Mouse (Mus musculus): Measurements from ENCODE around the gene Exd2.

Exd2 gene

DNA sequence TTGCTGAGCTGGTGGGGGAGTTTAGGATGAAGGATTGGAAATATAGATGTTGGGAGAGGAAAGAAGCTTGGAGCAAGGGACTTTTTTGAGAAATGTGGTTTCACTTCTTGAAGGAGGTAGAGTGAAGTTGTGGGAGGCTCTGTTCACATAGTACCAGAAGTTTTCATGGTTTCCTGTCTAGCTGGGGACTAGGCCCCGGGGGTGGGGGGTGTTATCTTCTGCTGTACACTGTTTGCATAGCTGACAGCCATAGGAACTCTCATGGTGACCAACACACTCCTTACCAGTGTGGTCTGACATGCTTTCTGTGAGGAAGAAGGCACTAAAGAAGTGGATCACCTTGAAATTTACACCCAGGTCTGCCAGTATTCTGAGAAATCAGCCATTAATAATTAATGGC, 32.8 kb downstream of the Exd2 start:
- DNase-seq (ENCODE audit: low spot score in 2 of 2): no peak

DNA sequence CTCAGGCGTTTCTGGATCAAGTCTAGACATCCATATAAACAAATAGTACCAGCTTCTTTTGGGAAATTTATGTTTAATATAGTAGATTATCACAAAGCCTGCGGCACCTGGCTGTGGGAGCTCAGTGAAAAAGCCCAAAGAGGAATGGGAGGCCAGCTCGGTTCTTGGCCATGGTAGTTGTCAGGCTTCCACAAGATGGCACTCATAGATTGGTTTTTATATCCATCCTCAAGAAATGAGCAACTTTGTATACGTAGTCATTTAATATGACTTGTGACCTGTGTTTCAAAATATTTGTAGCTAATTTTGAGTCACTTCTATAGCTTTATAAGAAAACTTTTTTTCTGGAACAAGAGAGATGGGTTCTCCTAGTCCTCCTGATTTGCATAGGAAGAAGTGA, 35.5 kb downstream of the Exd2 start:
- DNase-seq (ENCODE audit: low spot score in 2 of 2): no peak

GRCm38 (mm10) chr12:80500506-80500905, 37.6 kb downstream of the Exd2 start:
- DNase-seq (ENCODE audit: low spot score in 2 of 2): no peak

GRCm38 (mm10) chr12:80504718-80505117, 41.8 kb downstream of the Exd2 start:
- no peak for DNase-seq (ENCODE audit: low spot score in 2 of 2)

- DNase-seq (ENCODE audit: low spot score in 2 of 2): no peak
Observed at GRCm38 (mm10) chr12:80507041-80507745, 44.3 kb downstream of the Exd2 start.

DNA sequence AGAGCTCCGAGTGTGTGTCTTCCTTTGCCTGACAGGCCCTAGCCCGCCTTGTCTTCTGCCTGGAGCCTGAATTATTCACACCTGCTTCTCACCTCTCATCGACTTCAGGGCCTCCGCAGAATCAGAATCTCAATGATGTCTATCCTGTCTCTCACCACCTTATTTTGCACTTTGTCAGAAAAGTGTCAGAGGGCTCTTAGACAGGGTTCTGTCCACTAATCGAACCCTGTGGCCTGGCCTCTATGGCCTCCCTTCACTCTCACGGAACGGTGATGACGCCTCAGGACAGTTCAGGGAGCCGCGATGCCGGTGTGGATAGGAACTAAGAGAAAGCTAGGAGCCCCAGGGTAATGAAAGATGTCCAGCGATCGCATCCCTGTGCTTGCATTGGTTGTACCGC, 55.1 kb downstream of the Exd2 start, which contains the start of gene Galnt16:
Gene Galnt16 (plus strand): TSS at position 301 of the 400 bp plus-strand sequence.
- no peak for DNase-seq (ENCODE audit: low spot score in 2 of 2)

DNA sequence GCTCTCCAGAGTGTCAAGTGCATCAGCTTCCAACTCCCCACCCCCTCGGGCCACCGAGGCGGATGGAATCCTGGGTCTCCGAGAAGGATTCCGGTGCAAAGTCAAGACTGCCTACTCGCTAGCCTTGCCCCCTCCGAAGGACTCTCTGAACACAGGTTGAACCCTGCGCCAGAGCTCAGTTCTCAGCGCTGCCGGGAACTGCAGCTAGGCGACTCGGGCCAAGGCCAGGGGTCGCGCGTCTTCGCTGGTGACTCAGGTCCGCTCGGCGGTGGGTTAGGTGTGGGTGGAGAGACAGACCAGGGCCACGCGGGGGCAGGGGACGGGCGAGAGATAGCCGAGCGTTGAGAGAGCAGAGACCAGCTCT, 55.5 kb downstream of the Exd2 start:
- no peak for DNase-seq (ENCODE audit: low spot score in 2 of 2)

DNA sequence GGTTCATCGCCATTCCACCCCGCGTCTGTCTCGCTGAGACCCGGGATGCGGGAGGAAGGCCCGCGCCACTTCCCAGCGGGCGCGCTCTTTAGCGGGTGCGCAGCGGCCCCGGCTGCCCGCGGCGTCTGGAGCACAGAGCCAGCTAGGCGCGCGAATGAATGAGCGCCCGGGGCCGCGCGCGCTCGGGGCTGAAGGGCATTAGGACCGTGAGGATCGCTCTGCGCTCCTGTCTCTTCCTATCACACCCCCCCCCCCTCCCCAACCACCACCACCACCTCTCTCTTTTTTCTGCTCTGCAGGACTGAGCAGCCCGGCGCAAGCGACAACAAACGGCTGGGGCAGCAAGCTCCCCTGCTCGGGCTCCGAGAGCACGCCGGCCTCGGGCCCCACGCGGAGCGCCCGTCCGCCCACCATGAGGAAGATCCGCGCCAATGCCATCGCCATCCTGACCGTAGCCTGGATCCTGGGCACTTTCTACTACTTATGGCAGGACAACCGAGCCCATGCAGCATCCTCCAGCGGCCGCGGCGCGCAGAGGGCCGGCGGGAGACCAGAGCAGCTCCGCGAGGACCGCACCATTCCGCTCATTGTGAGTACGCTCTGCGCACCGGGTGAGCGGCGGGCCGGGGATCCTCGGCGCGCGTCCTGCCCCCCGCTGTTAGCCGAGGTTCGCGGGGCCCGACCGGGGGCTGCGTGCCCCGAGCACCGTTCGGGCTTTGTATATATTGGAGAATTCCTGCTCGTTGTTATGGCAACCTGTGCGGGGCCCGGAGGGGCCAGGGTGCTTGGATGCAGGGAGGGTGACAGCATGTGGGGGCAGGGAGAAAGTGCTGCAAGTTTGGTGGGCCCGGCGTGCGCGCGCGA, 56.1 kb downstream of the Exd2 start:
- no peak for DNase-seq (ENCODE audit: low spot score in 2 of 2)

GRCm38 (mm10) chr12:80519621-80520332, 56.9 kb downstream of the Exd2 start:
- no peak for DNase-seq (ENCODE audit: low spot score in 2 of 2)

- no peak for DNase-seq (ENCODE audit: low spot score in 2 of 2)
Observed at GRCm38 (mm10) chr12:80522006-80522405, 59.1 kb downstream of the Exd2 start.

DNA sequence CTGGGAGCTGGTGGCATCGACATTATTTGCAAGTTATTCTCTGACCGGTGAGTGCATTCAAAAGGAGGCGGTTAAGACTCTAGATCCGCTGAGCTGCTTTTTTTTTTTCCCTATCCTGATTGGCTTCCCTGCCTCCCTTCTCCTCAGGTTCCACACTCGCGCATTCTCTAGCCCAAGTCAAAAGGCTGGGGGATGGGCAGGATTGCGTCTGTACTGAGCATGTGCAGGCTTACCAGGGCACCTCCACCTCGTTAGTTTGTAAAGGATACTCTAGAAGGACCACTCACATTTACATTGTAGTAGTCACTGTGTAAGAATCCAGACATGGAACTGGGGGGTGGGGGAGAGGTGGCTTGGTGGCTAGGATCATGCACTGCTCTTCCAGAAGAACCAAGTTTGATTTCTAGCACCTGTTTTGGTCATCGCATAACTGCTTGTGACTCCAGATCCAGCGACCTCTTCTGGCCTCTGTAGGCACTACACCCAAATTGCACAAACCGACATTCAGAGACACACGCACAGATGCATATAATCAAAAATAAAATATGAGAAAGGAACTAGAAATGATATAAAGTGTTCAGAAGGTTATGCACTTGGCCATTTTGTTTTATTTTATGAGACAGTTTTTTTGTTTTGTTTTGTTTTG, 61.5 kb downstream of the Exd2 start:
- no peak for DNase-seq (ENCODE audit: low spot score in 2 of 2)

DNA sequence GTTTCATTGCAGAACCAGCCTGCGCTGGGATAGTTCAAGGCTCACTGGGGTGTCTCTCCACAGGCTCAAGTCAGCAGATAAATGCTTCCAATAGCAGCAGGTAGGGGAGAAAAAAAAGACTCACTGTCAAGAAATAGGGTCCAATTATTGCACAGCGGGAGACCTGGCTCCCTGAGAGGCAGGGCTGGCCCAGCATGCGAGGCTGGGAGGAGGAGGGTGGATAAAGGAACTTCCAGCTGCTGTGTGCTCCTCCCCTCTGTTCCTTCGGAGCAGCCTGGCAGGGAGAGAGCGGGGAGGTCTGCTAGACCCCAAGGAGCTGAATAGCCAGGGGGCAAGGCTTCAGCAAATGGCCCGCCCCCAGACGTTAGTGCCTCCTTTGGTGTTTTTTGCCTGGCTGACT, 62.6 kb downstream of the Exd2 start:
- no peak for DNase-seq (ENCODE audit: low spot score in 2 of 2)

DNA sequence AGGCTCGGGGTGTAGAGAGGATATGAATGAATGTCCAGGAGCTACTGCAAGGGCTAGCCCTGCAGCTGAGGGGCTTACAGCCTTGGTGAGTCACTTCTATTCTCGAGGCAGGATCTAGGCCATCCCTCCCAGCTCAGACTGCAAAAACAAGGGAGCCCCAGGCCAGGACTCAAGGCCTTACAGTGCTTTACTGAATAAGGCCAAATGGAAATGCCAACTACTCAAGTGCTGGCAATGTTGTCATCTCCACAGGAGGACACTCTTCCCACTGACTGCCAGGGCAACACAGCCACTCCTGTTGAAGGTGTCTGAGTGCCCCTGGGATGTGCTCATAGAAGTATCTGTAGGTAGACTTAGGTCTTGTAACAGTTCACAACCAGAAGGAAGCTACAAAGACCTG, 63.6 kb downstream of the Exd2 start:
- no peak for DNase-seq (ENCODE audit: low spot score in 2 of 2)

GRCm38 (mm10) chr12:80527727-80528389, 65.0 kb downstream of the Exd2 start:
- DNase-seq (ENCODE audit: low spot score in 2 of 2): no peak

- no peak for DNase-seq (ENCODE audit: low spot score in 2 of 2)
Observed at GRCm38 (mm10) chr12:80530052-80530451, 67.2 kb downstream of the Exd2 start.

GRCm38 (mm10) chr12:80530630-80531029, 67.7 kb downstream of the Exd2 start:
- no peak for DNase-seq (ENCODE audit: low spot score in 2 of 2)

GRCm38 (mm10) chr12:80531585-80531984, 68.7 kb downstream of the Exd2 start:
- DNase-seq (ENCODE audit: low spot score in 2 of 2): no peak

DNA sequence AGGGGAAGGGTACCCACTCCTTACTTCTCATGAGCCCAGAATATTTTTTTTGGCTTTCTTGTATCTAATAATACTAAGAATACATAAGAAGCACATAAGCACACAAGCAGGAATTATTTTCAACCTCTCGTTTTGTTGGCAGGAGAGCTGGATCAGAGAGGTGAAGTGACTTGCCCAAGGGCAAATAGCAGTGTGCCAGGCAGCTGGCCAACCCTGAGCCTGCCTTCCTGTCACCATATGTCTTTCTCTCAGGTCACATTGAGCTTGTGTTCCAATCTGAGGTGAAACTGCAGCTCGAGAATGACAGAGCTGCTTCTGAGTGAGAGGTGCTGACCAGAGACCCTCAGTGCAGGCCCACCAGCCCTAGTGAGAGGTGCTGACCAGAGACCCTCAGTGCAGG, 71.0 kb downstream of the Exd2 start:
- no peak for DNase-seq (ENCODE audit: low spot score in 2 of 2)

- DNase-seq (ENCODE audit: low spot score in 2 of 2): no peak
Observed at GRCm38 (mm10) chr12:80537313-80537712, 74.4 kb downstream of the Exd2 start.

DNA sequence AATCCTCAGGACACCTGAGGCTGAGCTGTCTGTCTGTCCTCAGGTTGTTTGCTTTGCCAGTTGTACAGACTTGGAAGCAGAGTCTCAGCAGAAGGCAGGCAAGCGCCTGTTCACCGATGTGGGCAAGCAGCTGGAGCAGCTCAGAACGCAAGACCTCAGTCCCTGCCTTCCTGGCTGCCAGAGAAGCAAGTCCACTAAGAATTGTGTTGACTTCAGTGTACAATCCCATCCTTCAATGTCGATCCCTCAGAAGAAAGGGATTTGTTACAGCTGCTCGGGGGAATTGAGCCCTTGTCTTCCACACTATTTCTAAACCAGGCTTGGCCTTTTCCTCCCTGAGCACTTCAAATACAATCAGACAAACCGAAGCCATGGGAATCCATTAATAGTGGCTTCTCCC, 75.4 kb downstream of the Exd2 start:
- no peak for DNase-seq (ENCODE audit: low spot score in 2 of 2)

DNA sequence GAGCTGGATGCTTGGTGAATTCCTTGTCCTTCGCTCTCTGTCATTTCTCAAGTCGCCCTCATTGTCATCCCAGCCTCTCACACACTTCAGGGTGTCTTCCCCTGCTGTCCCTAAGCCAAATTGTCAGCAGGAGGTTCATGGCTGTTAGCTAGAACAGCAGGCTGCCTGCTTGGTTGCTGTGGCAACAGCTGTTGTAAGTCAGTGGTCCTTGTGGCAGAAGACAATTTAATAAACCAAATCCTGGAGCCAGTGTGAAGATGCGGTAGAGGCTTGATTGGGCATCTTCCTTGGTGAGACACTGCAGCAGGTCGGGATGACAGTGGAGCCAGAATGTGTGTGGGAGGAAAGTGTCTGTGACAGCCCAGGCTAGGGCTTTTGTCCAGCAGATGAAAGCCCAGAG, 82.4 kb downstream of the Exd2 start:
- DNase-seq (ENCODE audit: low spot score in 2 of 2): no peak

DNA sequence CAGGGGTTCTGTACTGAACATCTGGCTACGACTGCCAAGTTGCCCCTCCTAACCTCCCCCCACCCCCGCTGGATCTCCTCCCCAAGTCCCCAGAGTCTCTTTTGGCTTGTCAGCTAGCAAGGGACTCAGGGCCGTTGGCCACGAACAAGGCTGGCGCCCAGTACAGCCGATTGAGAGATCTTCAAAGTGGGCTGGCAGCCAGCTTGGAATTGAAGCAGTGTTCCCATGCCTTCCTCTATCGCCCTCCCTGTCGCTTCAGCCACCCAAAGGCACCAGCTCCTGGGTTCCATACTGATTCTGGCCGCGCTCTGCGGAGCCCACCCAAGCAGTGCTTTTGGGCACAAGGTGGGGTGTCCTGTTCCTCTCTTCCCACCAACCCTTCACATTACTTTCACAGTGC, 86.8 kb downstream of the Exd2 start:
- DNase-seq (ENCODE audit: low spot score in 2 of 2): no peak
